In the genomic region with DNA sequence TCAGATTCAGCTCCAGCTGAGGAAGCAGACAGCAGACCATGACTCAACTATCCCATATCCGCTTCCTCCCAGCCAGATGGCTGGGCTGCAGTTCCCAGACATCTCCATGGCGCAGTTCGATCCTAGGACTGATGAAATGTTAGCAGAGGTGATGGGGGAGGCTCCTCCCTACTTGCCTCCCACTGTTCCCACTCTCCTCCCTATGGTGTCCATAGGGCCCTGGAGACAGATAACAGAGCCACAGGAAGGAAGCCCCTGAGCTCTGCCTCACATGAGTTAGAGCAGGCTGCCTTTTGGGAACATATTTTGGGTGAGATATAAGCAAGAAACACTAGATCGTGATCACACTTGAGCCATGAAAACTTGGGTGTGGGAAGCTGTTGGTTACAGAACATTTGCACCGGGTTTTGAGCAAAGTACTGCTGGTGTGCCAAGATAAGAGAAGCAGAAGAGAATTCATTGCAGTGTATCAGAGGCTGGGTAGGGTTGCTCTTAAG, we compare ENCODE assay signal across 11 mouse cellular contexts. TPM values are rescaled to one million over a fixed set of nuclear protein-coding genes. Genes with fewer than 3 reads are reported as not detected.
DNase-seq lines count a peak whose midpoint lies in the region; ATAC-seq and TF ChIP-seq lines count a peak whose summit lies in the region.
"Had no signal": no experiment of that assay in that cellular context is flagged by ENCODE, and none has a peak within 500 bp of the region (broad histone marks: within the 10 kb centered on the region; RNA-seq: fewer than 3 reads in every experiment).

No protein-coding gene starts in this region.

- H3K9ac ChIP-seq in kidney, embryonic 15.5 days: no peak overlapping the region
- peak overlapping the region; percentile 17; the same call in 1 of the 2 replicates for H3K9ac ChIP-seq in liver, postnatal 0 days (replicated peaks)
- no peak overlapping the region for H3K9ac ChIP-seq in forebrain, embryonic 11.5 days (ENCODE audit: low read length)
- H3K9ac ChIP-seq: embryonic facial prominence, embryonic 12.5 days had no signal

- 61% methylated on average over 5 of the region's 5 CpGs for WGBS in kidney, embryonic 15.5 days
- 93% methylated on average over 5 of the region's 5 CpGs for WGBS in kidney, adult 2 months
- 42% methylated on average over 5 of the region's 5 CpGs for WGBS in bone marrow, adult 2 months
- WGBS in liver, postnatal 0 days (ENCODE audit: insufficient replicate concordance): 46% methylated on average over 5 of the region's 5 CpGs
- WGBS in forebrain, embryonic 11.5 days: 91% methylated on average over 5 of the region's 5 CpGs

- H3K27me3 ChIP-seq in kidney, embryonic 15.5 days: no peaks in the 10 kb centered on the region
- no peaks in the 10 kb centered on the region for H3K27me3 ChIP-seq in kidney, adult 2 months (replicated peaks; ENCODE audit: control insufficient read depth, insufficient read depth, low read length)
- H3K27me3 ChIP-seq in liver, postnatal 0 days (ENCODE audit: insufficient read depth, low read length): no peaks in the 10 kb centered on the region
- no peaks in the 10 kb centered on the region for H3K27me3 ChIP-seq in forebrain, embryonic 11.5 days (ENCODE audit: control insufficient read depth, insufficient read depth, low read length)
- H3K27me3 ChIP-seq: embryonic facial prominence, embryonic 12.5 days had no signal

- TF ChIP-seq POLR2A in kidney, adult 2 months (IDR thresholded peaks at IDR 0.05; ENCODE audit: low read depth, low read length): no peak
- TF ChIP-seq POLR2A in bone marrow, adult 2 months (IDR thresholded peaks at IDR 0.05; ENCODE audit: borderline replicate concordance, control insufficient read depth, low read depth, low read length): no peak
- no peak for TF ChIP-seq POLR2A in cortical plate, adult 2 months (IDR thresholded peaks at IDR 0.05; ENCODE audit: extremely low read depth, insufficient read depth, low read length)

- no peaks in the 10 kb centered on the region for H3K9me3 ChIP-seq in kidney, embryonic 15.5 days (replicated peaks)
- no peaks in the 10 kb centered on the region for H3K9me3 ChIP-seq in liver, postnatal 0 days (ENCODE audit: low read length)
- H3K9me3 ChIP-seq in forebrain, embryonic 11.5 days (ENCODE audit: control insufficient read depth, low read length): no peaks in the 10 kb centered on the region
- H3K9me3 ChIP-seq: embryonic facial prominence, embryonic 12.5 days had no signal

- ATAC-seq in kidney, embryonic 15.5 days (replicated peaks; ENCODE audit: low FRiP score): peak; percentile 57; the same call in 1 of the 2 replicates
- peak; percentile 93 for ATAC-seq in liver, postnatal 0 days
- ATAC-seq in forebrain, embryonic 11.5 days (replicated peaks; ENCODE audit: low FRiP score): no peak

- peak; percentile 98 for TF ChIP-seq EP300 in liver, postnatal 0 days (IDR thresholded peaks at IDR 0.05; ENCODE audit: low read depth)

- no peak for DNase-seq in kidney, adult 2 months
- peak; percentile 37 for DNase-seq in liver, postnatal 0 days
- no peak for DNase-seq in retina, postnatal 1 day
- DNase-seq in forebrain, embryonic 11.5 days (ENCODE audit: low spot score): no peak
- DNase-seq: heart, postnatal 10 days; lung, postnatal 4 days; thymus, postnatal 4 days had no signal

- peaks cover 31% of the 10 kb centered on the region for H3K4me1 ChIP-seq in kidney, embryonic 15.5 days
- H3K4me1 ChIP-seq in kidney, adult 2 months (ENCODE audit: control insufficient read depth, insufficient read depth, low read length): no peaks in the 10 kb centered on the region
- peaks cover 1% of the 10 kb centered on the region; the same call in 1 of the 2 replicates for H3K4me1 ChIP-seq in bone marrow, adult 2 months (ENCODE audit: control insufficient read depth, insufficient read depth, low read length)
- H3K4me1 ChIP-seq in cortical plate, adult 2 months (ENCODE audit: control insufficient read depth, insufficient read depth, low read length): peaks cover 5% of the 10 kb centered on the region
- peaks cover 28% of the 10 kb centered on the region for H3K4me1 ChIP-seq in liver, postnatal 0 days (ENCODE audit: insufficient read depth)
- no peaks in the 10 kb centered on the region for H3K4me1 ChIP-seq in forebrain, embryonic 11.5 days (replicated peaks; ENCODE audit: control insufficient read depth, insufficient read depth, low read length)

- TF ChIP-seq CTCF in kidney, adult 2 months (conservative IDR thresholded peaks at IDR 0.05; ENCODE audit: insufficient read depth, insufficient read length, low read depth, low read length): no peak
- no peak for TF ChIP-seq CTCF in bone marrow, adult 2 months (IDR thresholded peaks at IDR 0.05; ENCODE audit: control insufficient read depth, insufficient read depth, low read length)
- no peak for TF ChIP-seq CTCF in cortical plate, adult 2 months (IDR thresholded peaks at IDR 0.05; ENCODE audit: extremely low read depth, insufficient read depth, low read length)
- 0 out of 2 replicates have a peak, but pooled peaks have one; percentile 7 for TF ChIP-seq CTCF in liver, postnatal 0 days (IDR thresholded peaks at IDR 0.05; ENCODE audit: low read depth)

- 0 out of 2 replicates have a peak overlapping the region, but pooled peaks have one; percentile 11 for H3K27ac ChIP-seq in kidney, embryonic 15.5 days
- H3K27ac ChIP-seq in kidney, adult 2 months (ENCODE audit: insufficient read depth, low read depth, low read length): no peak overlapping the region
- H3K27ac ChIP-seq in bone marrow, adult 2 months (ENCODE audit: control insufficient read depth, insufficient read depth, low read depth, low read length, poor library complexity): peak overlapping the region; percentile 92
- H3K27ac ChIP-seq in cortical plate, adult 2 months (ENCODE audit: insufficient read depth, low read length): peak overlapping the region; percentile 45; the same call in 1 of the 2 replicates
- H3K27ac ChIP-seq in liver, postnatal 0 days (ENCODE audit: low read depth): peak overlapping the region; percentile 91
- H3K27ac ChIP-seq in forebrain, embryonic 11.5 days (ENCODE audit: low read depth, low read length): no peak overlapping the region
- H3K27ac ChIP-seq: embryonic facial prominence, embryonic 12.5 days had no signal

- H3K36me3 ChIP-seq in kidney, embryonic 15.5 days: no peaks in the 10 kb centered on the region
- H3K36me3 ChIP-seq in kidney, adult 2 months (ENCODE audit: control insufficient read depth, insufficient read depth, low read length): no peaks in the 10 kb centered on the region
- no peaks in the 10 kb centered on the region for H3K36me3 ChIP-seq in liver, postnatal 0 days (replicated peaks; ENCODE audit: insufficient read depth, low read length)
- no peaks in the 10 kb centered on the region for H3K36me3 ChIP-seq in forebrain, embryonic 11.5 days (ENCODE audit: control insufficient read depth, insufficient read depth, low read length)
- H3K36me3 ChIP-seq: embryonic facial prominence, embryonic 12.5 days had no signal

- no peak overlapping the region for H3K4me2 ChIP-seq in kidney, embryonic 15.5 days
- peak overlapping the region; percentile 54 for H3K4me2 ChIP-seq in liver, postnatal 0 days (ENCODE audit: low read depth, low read length)
- H3K4me2 ChIP-seq in forebrain, embryonic 11.5 days (ENCODE audit: low read depth, low read length, severe bottlenecking): no peak overlapping the region
- H3K4me2 ChIP-seq: embryonic facial prominence, embryonic 12.5 days had no signal

- H3K4me3 ChIP-seq in kidney, embryonic 15.5 days (replicated peaks): no peak overlapping the region
- no peak overlapping the region for H3K4me3 ChIP-seq in kidney, adult 2 months (ENCODE audit: insufficient read depth, low read depth, low read length)
- peak overlapping the region; percentile 12 for H3K4me3 ChIP-seq in bone marrow, adult 2 months (replicated peaks; ENCODE audit: control insufficient read depth, low read depth, low read length)
- no peak overlapping the region for H3K4me3 ChIP-seq in cortical plate, adult 2 months (ENCODE audit: insufficient read depth, low read length)
- peak overlapping the region; percentile 21 for H3K4me3 ChIP-seq in liver, postnatal 0 days (ENCODE audit: low read depth, low read length)
- no peak overlapping the region for H3K4me3 ChIP-seq in forebrain, embryonic 11.5 days (ENCODE audit: low read depth, low read length)
- H3K4me3 ChIP-seq: embryonic facial prominence, embryonic 12.5 days had no signal

RNA-seq across cellular contexts. Expression of a gene that starts 18.3 kb away (rescaled TPM):
- polyA plus RNA-seq in kidney, embryonic 15.5 days (2015; fragmentation: Nextera tagmentation; extraction: Ambion mirVana): 3.4 and 6.9 TPM in 2 replicates
- polyA plus RNA-seq in kidney, adult 2 months (2012; rRNA removed): 3.9 and 5.3 TPM in 2 replicates
- 6.5 and 33.2 TPM in 2 replicates for polyA plus RNA-seq in bone marrow, adult 2 months (2011; ENCODE audit: insufficient read depth, insufficient read length, low replicate concordance, missing spikeins)
- 5.8 and 9.1 TPM in 2 replicates for polyA plus RNA-seq in cortical plate, adult 2 months (2012; rRNA removed)
- polyA plus RNA-seq in liver, postnatal 0 days (2015; fragmentation: Nextera tagmentation; extraction: Ambion mirVana): 5.5 and 5.6 TPM in 2 replicates
- polyA plus RNA-seq in forebrain, embryonic 11.5 days (2014; fragmentation: Nextera tagmentation; extraction: Ambion mirVana): 3.0 and 7.0 TPM in 2 replicates

Comparison
In these comparisons a context has a peak if more than half of its experiments do, and no peak if none do; other contexts are left out.
1. H3K27ac ChIP-seq: peak in kidney, embryonic 15.5 days (single experiment), bone marrow, adult 2 months (single experiment), cortical plate, adult 2 months (single experiment) and liver, postnatal 0 days (single experiment); none in kidney, adult 2 months (single experiment) and forebrain, embryonic 11.5 days (single experiment).
2. H3K4me3 ChIP-seq: peak in bone marrow, adult 2 months (single experiment) and liver, postnatal 0 days (single experiment); none in kidney, embryonic 15.5 days (single experiment), kidney, adult 2 months (single experiment), cortical plate, adult 2 months (single experiment) and forebrain, embryonic 11.5 days (single experiment).